Mouse (Mus musculus) T-cell, adult 66 days (primary cell): ENCODE measurements around the gene Gm17467. TPM values are rescaled to one million over a fixed set of nuclear protein-coding genes. Genes with fewer than 3 reads are reported as not detected.

Experiments used
- total RNA-seq, 2 experiments: library from RNA; stranded (reverse); gene quantifications; 3 replicates in 1 of 2; 4 replicates in 1 of 2; pipeline ENCODE4 v1.2.4; 2023

The Gm17467 gene
- total RNA-seq, result not detected

DNA sequence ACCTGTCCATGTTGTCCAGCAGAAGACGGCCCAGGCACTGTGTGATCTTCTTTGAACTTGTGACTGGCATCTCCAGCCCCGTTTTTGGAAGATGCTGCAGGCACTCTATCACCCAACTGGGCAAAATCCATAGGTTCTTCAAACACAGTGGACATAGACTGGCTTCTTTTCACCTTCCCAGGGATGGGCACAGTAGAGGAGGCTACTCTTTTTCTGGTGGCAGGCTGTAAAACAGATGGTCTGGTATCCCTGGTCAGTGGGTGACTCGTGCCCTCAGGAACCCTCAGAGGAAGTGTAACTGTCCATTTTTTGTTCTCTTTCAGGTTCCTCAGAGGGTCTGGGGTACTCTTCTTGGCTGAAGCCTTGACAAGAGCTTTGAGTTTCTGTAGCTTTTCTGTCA, at the start of gene Gm17467:
Gene Gm17467 (minus strand): TSS at position 101 of the 400 bp plus-strand sequence.

Other genes with a start within 250 kb of the Gm17467 start
- not detected for gene Cldn34c2, start 123.1 kb downstream of the Gm17467 start, total RNA-seq
- gene Cldn34c3, start 88.9 kb upstream of the Gm17467 start, total RNA-seq, result not detected